Mouse (Mus musculus) megakaryocyte, embryonic 14.5 days (primary cell): ENCODE results near the gene Hist1h4d. TPM values are rescaled to one million over a fixed set of nuclear protein-coding genes. Genes with fewer than 3 reads are reported as not detected.
"Not testable (repeated sequence)": the region's sequence is repeated elsewhere in the genome, so short reads cannot be mapped to it uniquely, and the experiment has no call there.

ENCODE experiments used
- H3K27me3 ChIP-seq: replicated peaks from 2 replicates; pipeline ENCODE3; 2012; ENCODE audit warnings: inconsistent platforms
- H3K36me3 ChIP-seq: replicated peaks from 2 replicates; pipeline ENCODE3; 2012; ENCODE audit warnings: low read length, inconsistent platforms, mixed read lengths
- H3K4me1 ChIP-seq: 2 replicates; pipeline ENCODE4 v1.6.1; 2012; ENCODE audit warnings: inconsistent platforms
- H3K4me3 ChIP-seq: replicated peaks from 2 replicates; pipeline ENCODE3; 2012; ENCODE audit warnings: moderate library complexity, mild to moderate bottlenecking, inconsistent platforms
- H3K9me3 ChIP-seq: 2 replicates; pipeline ENCODE4 v1.6.1; 2012; ENCODE audit warnings: inconsistent platforms
- FLI1 ChIP-seq: IDR thresholded peaks from 2 replicates; pipeline ENCODE4 v1.6.1; 2012; ENCODE audit warnings: low read length, inconsistent platforms, mixed read lengths
- GATA1 ChIP-seq: IDR thresholded peaks from 3 replicates; pipeline ENCODE4 v1.6.1; 2012; ENCODE audit warnings: mixed read lengths, low read length, inconsistent platforms, borderline replicate concordance
- polyA plus RNA-seq: library from polyadenylated mRNA; stranded (reverse); fragments of >175 nt; gene quantifications from 2 replicates; pipeline ENCODE4 v1.2.3, GENCODE M21; 2012; ENCODE audit warnings: low replicate concordance; ENCODE audit not compliant: insufficient read depth

Hist1h4d gene
- polyA plus RNA-seq, 1 experiment = 20.4 TPM

DNA sequence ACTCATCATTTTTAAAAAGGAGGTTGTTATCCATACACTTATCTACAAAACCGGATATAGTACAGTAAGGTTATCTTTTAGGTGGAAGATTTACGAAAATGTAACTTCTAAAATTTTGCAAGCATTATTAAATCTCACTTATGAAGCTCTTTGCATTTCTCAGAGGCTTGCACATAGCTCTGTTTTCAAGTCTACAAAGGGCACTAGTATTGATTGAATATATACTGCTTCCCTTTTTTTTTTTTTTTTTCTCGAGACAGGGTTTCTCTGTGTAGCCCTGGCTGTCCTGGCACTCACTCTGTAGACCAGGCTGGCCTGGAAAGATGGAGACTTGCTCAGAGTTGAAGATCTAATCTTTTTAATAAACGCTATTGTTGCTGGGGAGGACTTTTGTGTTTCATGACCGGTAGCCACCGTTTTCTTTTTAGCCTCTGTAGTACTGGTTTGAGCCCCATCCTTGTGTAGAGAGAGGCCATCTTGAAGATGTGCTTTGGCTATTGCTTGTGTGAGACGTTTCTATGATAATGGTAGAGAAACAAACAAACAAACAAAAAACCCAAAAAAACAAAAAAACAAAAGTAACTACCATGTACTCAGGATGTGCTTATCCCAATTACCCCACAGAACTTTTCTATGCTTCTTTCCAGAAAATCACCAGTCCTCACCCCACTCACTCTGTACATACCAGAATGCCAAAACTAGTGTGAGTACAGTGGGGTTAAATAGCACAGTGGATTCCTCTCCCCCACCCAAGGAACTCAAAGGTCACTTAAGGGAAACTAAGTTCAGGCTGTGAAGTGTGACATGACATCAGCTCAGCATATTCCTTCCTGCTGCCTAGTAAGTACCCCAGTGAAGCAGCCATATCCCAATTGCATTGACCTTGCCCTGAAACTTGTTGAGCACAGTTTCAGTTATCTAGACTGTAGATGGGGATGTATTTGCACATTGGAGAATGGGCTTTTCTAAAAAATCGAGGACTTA is 29.2 kb upstream of the Hist1h4d start:
- Histone ChIP-seq H3K4me3 (peak overlapping the region; percentile 87), H3K27me3 (no peaks in the 10 kb centered on the region), H3K36me3 (no peaks in the 10 kb centered on the region), H3K9me3 (no peaks in the 10 kb centered on the region), H3K4me1 (peaks cover 68% of the 10 kb centered on the region)
- no peak for TF ChIP-seq GATA1
- TF ChIP-seq FLI1 = no peak

- H3K4me3 ChIP-seq = peak within 1 kb of the TSS; percentile 15
- H3K9me3 ChIP-seq = no peaks in the 10 kb centered on the region
- TF ChIP-seq FLI1 = no peak
- TF ChIP-seq GATA1 = no peak
- H3K4me1 ChIP-seq = peaks cover 72% of the 10 kb centered on the region
- H3K27me3 ChIP-seq = no peaks in the 10 kb centered on the region
- no peaks in the 10 kb centered on the region for H3K36me3 ChIP-seq
These were observed 28.4 kb upstream of the Hist1h4d start, which contains the start of gene Hist1h1d for GRCm38 (mm10) chr13:23552962-23553361. Hist1h1d (plus strand) TSS chr13:23553262.

DNA sequence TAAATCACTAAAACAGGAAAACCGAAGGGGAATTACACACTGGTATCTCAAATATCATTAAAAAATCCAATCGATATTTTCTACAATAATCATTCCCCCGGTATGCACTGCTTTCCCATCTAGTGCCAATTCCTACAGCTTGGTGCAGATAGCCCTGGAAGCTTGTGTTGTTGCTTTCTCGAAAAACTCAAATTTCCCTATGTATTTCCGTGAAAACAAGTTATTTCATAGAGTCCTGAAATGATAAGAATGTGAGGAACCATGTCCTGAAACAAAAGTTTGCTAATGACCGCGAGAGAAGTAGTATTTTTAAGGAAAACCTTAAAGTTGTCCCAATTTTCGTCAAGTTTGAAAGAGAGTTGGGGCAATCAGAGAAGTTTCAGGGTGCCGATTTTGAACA is 27.0 kb upstream of the Hist1h4d start:
- Histone ChIP-seq H3K4me1 (peaks cover 66% of the 10 kb centered on the region), H3K4me3 (peak overlapping the region; percentile 90), H3K27me3 (no peaks in the 10 kb centered on the region), H3K9me3 (no peaks in the 10 kb centered on the region), H3K36me3 (no peaks in the 10 kb centered on the region)
- TF ChIP-seq GATA1 = no peak

- Histone ChIP-seq H3K27me3 (no peaks in the 10 kb centered on the region), H3K4me1 (peaks cover 61% of the 10 kb centered on the region)
These were observed 26.2 kb upstream of the Hist1h4d start for GRCm38 (mm10) chr13:23554925-23555838.

GRCm38 (mm10) chr13:23555839-23556416 is 25.5 kb upstream of the Hist1h4d start:
- H3K4me3 ChIP-seq = peak overlapping the region; percentile 90
- H3K27me3 ChIP-seq = no peaks in the 10 kb centered on the region
- no peaks in the 10 kb centered on the region for H3K9me3 ChIP-seq
- H3K36me3 ChIP-seq = no peaks in the 10 kb centered on the region
- peaks cover 53% of the 10 kb centered on the region for H3K4me1 ChIP-seq
- TF ChIP-seq GATA1 = no peak
- no peak for TF ChIP-seq FLI1

More at GRCm38 (mm10) chr13:23554925-23555838, 26.2 kb upstream of the Hist1h4d start:
- Histone ChIP-seq H3K9me3 (no peaks in the 10 kb centered on the region), H3K36me3 (no peaks in the 10 kb centered on the region), H3K4me3 (peak overlapping the region; percentile 90)
- TF ChIP-seq FLI1 (no peak), GATA1 (no peak)

- Histone ChIP-seq H3K27me3 (no peaks in the 10 kb centered on the region), H3K36me3 (no peaks in the 10 kb centered on the region), H3K4me3 (peak overlapping the region; percentile 80), H3K9me3 (no peaks in the 10 kb centered on the region), H3K4me1 (peaks cover 45% of the 10 kb centered on the region)
- no peak for TF ChIP-seq GATA1
- TF ChIP-seq FLI1 = no peak
These were observed 24.5 kb upstream of the Hist1h4d start for GRCm38 (mm10) chr13:23556906-23557305.

DNA sequence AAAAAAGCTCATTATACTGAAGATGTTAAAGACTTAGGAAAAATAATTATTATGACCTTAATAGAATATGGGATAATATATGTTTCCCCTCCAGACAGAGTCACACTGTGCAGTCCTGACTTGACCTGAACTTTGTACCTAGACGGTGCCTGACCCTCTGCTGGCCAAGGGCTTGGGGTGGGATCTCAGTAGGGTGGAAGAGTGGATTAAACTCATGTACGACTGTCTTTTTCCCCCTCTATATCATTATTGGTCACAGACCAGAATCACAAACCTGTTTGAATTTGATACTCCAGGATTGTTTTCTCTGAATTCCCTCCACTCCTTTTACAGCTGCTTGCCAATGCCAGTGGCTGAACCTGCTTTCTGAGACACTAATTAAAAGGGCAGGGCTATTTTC is 20.7 kb upstream of the Hist1h4d start:
- not testable (repeated sequence) for H3K36me3 ChIP-seq, H3K27me3 ChIP-seq, H3K9me3 ChIP-seq
- Histone ChIP-seq H3K4me1 (peaks cover 38% of the 10 kb centered on the region), H3K4me3 (peak overlapping the region; percentile 65)

DNA sequence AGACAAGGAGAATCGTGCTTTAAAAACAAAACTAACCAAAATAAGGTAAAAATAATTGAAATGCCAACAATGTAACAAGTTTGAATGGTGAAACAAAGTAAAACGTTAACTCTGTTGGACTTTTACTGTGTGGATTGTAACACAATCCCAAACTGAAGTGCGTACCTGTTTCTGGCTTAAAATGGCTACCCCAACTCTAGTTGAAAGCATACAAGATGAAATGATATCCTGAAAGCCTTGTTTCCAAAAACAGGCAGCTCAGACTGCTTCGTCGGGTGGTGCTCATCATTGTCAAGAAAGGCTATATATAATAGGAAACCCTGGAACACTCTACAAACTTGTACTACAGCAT is 19.9 kb upstream of the Hist1h4d start:
- Histone ChIP-seq H3K4me3 (peak overlapping the region; percentile 33), H3K4me1 (peaks cover 30% of the 10 kb centered on the region)
- not testable (repeated sequence) for H3K9me3 ChIP-seq, H3K36me3 ChIP-seq, H3K27me3 ChIP-seq

DNA sequence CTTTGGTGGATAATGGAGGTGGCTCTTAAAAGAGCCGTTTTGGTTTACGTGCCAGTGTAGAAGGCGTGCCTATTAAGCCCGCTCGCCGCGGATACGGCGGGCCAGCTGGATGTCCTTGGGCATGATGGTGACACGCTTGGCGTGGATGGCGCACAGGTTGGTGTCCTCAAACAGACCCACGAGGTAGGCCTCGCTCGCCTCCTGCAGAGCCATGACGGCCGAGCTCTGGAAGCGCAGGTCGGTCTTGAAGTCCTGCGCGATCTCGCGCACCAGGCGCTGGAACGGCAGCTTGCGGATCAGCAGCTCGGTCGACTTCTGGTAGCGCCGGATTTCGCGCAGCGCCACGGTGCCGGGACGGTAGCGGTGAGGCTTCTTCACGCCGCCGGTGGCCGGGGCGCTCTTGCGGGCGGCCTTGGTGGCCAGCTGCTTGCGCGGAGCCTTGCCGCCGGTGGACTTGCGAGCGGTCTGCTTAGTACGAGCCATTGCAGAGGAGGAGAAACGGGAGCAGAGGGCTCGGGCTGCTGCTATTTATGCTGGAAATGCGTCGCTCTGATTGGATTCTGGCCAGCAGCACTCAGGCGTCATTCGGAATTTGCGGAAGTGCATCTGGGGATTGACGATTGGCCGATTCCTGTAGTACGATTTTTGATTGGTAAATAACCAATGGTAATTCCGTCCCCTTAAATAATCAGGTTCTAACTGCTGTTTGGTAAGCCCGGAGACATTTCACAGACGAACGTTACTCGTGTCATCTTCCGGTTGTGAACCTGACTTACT is 19.3 kb upstream of the Hist1h4d start, which contains the start of gene Hist1h3e:
TSS of gene Hist1h3e (minus strand) at position 487 of the 777 bp plus-strand sequence.
- H3K36me3 ChIP-seq, H3K9me3 ChIP-seq, H3K27me3 ChIP-seq: not testable (repeated sequence)
- H3K4me3 ChIP-seq = peak within 1 kb of the TSS; percentile 91
- peaks cover 26% of the 10 kb centered on the region for H3K4me1 ChIP-seq
